Mouse (Mus musculus) adrenal gland (tissue): ENCODE data around the gene Mctp2.

Source experiments
- intact Hi-C: fragments of 180-260 bp; cut with DNase I; formaldehyde crosslinking; loops from one replicate; pipeline ENCODE4 v1.15.1; 2025

The Mctp2 gene

GRCm38 (mm10) chr7:72096973-72097372 is 209.4 kb downstream of the Mctp2 start:
- intact Hi-C loops = no loop called here

GRCm38 (mm10) chr7:72096433-72096832 is 210.0 kb downstream of the Mctp2 start:
- intact Hi-C loops = no loop called here

- intact Hi-C loops = no loop called here
Observed at GRCm38 (mm10) chr7:72089463-72090175, 216.8 kb downstream of the Mctp2 start.

GRCm38 (mm10) chr7:72080705-72081104 is 225.7 kb downstream of the Mctp2 start:
- intact Hi-C loops = no loop called here

GRCm38 (mm10) chr7:72078896-72079295 is 227.5 kb downstream of the Mctp2 start:
- intact Hi-C loops = no loop called here

GRCm38 (mm10) chr7:72071418-72072184 is 234.8 kb downstream of the Mctp2 start:
- intact Hi-C loops = no loop called here

- intact Hi-C loops = no loop called here
Observed at GRCm38 (mm10) chr7:72068454-72068853, 238.0 kb downstream of the Mctp2 start.

- intact Hi-C loops = no loop called here
Observed at GRCm38 (mm10) chr7:72066352-72066751, 240.1 kb downstream of the Mctp2 start.

GRCm38 (mm10) chr7:72051759-72052158 is 254.6 kb downstream of the Mctp2 start:
- intact Hi-C loops = no loop called here

- intact Hi-C loops = no loop called here
Observed at GRCm38 (mm10) chr7:72047588-72048585, 258.5 kb downstream of the Mctp2 start.
